In the genomic region with DNA sequence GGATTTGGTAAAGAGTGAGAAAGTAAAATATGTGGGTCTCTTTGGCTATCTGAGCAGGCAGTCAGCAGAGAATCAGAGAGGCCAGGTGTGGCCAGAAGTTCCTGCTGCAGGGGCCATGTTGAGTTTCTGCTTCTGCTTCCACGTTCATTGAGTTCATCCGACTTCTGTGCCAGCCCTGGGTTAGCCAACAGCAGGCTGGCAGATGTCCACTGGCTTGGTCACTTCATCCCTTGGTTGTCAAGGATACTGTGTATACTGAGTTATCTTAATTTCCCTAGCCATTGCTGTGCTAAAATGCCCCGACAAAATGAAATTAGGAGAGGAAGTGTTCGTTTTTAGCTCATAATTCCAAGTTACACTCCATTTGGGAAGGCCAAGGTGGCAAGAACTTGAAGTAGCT, we compare ENCODE assay signal across 20 mouse cellular contexts. TPM values are rescaled to one million over a fixed set of nuclear protein-coding genes. Genes with fewer than 3 reads are reported as not detected.
DNase-seq lines count a peak whose midpoint lies in the region; ATAC-seq and TF ChIP-seq lines count a peak whose summit lies in the region.
"Had no signal": no experiment of that assay in that cellular context is flagged by ENCODE, and none has a peak within 500 bp of the region (broad histone marks: within the 10 kb centered on the region; RNA-seq: fewer than 3 reads in every experiment).

No protein-coding gene starts in this region.

- no peaks in the 10 kb centered on the region for H3K9me3 ChIP-seq in heart, embryonic 12.5 days (replicated peaks)
- no peaks in the 10 kb centered on the region for H3K9me3 ChIP-seq in lung, postnatal 0 days (ENCODE audit: low read length)
- H3K9me3 ChIP-seq: forebrain, embryonic 10.5 days; intestine, embryonic 15.5 days; kidney, embryonic 15.5 days; limb, embryonic 13.5 days; liver, embryonic 15.5 days; midbrain, embryonic 13.5 days; neural tube, embryonic 13.5 days had no signal

- no peak overlapping the region for H3K27ac ChIP-seq in heart, embryonic 12.5 days (ENCODE audit: poor library complexity, severe bottlenecking)
- H3K27ac ChIP-seq in lung, postnatal 0 days (ENCODE audit: low read length): no peak overlapping the region
- H3K27ac ChIP-seq in kidney, adult 2 months (ENCODE audit: insufficient read depth, low read depth, low read length): no peak overlapping the region
- H3K27ac ChIP-seq: forebrain, embryonic 10.5 days; hindbrain, embryonic 14.5 days; intestine, embryonic 15.5 days; kidney, embryonic 15.5 days; limb, embryonic 13.5 days; liver, embryonic 15.5 days; midbrain, embryonic 13.5 days; neural tube, embryonic 13.5 days had no signal

- WGBS in heart, embryonic 12.5 days: 74% methylated on average over 4 of the region's 4 CpGs
- WGBS in lung, postnatal 0 days: 54% methylated on average over 4 of the region's 4 CpGs
- 78% methylated on average over 4 of the region's 4 CpGs for WGBS in kidney, adult 2 months

- no peak for TF ChIP-seq POLR2A in kidney, adult 2 months (IDR thresholded peaks at IDR 0.05; ENCODE audit: low read depth, low read length)

- no peak for ATAC-seq in heart, embryonic 12.5 days (ENCODE audit: insufficient number of reproducible peaks, low FRiP score)
- no peak for ATAC-seq in lung, postnatal 0 days
- ATAC-seq: intestine, embryonic 15.5 days; midbrain, embryonic 13.5 days; Patski had no signal

- H3K4me1 ChIP-seq in heart, embryonic 12.5 days (replicated peaks): no peaks in the 10 kb centered on the region
- H3K4me1 ChIP-seq in lung, postnatal 0 days (ENCODE audit: insufficient read depth, low read depth, low read length): no peaks in the 10 kb centered on the region
- 0 out of 2 replicates have a peak, but pooled peaks cover 3% of the 10 kb centered on the region for H3K4me1 ChIP-seq in kidney, adult 2 months (ENCODE audit: control insufficient read depth, insufficient read depth, low read length)
- H3K4me1 ChIP-seq: intestine, embryonic 15.5 days; limb, embryonic 13.5 days; liver, embryonic 15.5 days; midbrain, embryonic 13.5 days had no signal

- H3K4me3 ChIP-seq in heart, embryonic 12.5 days: no peak overlapping the region
- no peak overlapping the region for H3K4me3 ChIP-seq in lung, postnatal 0 days (ENCODE audit: low read depth, low read length)
- no peak overlapping the region for H3K4me3 ChIP-seq in kidney, adult 2 months (ENCODE audit: insufficient read depth, low read depth, low read length)
- H3K4me3 ChIP-seq: forebrain, embryonic 10.5 days; intestine, embryonic 15.5 days; kidney, embryonic 15.5 days; limb, embryonic 13.5 days; liver, embryonic 15.5 days; midbrain, embryonic 13.5 days; neural tube, embryonic 13.5 days had no signal

- H3K27me3 ChIP-seq in heart, embryonic 12.5 days (replicated peaks): no peaks in the 10 kb centered on the region
- H3K27me3 ChIP-seq in lung, postnatal 0 days (replicated peaks; ENCODE audit: insufficient read depth, low read length): no peaks in the 10 kb centered on the region
- no peaks in the 10 kb centered on the region for H3K27me3 ChIP-seq in kidney, adult 2 months (replicated peaks; ENCODE audit: control insufficient read depth, insufficient read depth, low read length)
- H3K27me3 ChIP-seq: intestine, embryonic 15.5 days; kidney, embryonic 15.5 days; limb, embryonic 13.5 days; liver, embryonic 15.5 days; midbrain, embryonic 13.5 days; neural tube, embryonic 13.5 days; Patski had no signal

- TF ChIP-seq CTCF in lung, postnatal 0 days (IDR thresholded peaks at IDR 0.05): no peak
- TF ChIP-seq CTCF in kidney, adult 2 months (conservative IDR thresholded peaks at IDR 0.05; ENCODE audit: insufficient read depth, insufficient read length, low read depth, low read length): no peak

- no peak for TF ChIP-seq EP300 in lung, postnatal 0 days (IDR thresholded peaks at IDR 0.05)

- peak; percentile 93 for DNase-seq in heart, adult 11 months
- peak; percentile 38 for DNase-seq in lung, postnatal 10 days
- no peak for DNase-seq in lung, postnatal 36 days
- DNase-seq in adrenal gland, postnatal 25 days: peak; percentile 37
- DNase-seq in heart, postnatal 4 days: peak; percentile 30
- no peak for DNase-seq in lung, postnatal 0 days (ENCODE audit: low spot score)
- DNase-seq in kidney, adult 2 months: no peak
- DNase-seq: cerebellum, postnatal 25 days; right cerebral cortex, postnatal 25 days; thymus, adult 2 months had no signal

- H3K36me3 ChIP-seq in heart, embryonic 12.5 days: no peaks in the 10 kb centered on the region
- no peaks in the 10 kb centered on the region for H3K36me3 ChIP-seq in lung, postnatal 0 days (ENCODE audit: insufficient read depth, low read length)
- no peaks in the 10 kb centered on the region for H3K36me3 ChIP-seq in kidney, adult 2 months (ENCODE audit: control insufficient read depth, insufficient read depth, low read length)
- H3K36me3 ChIP-seq: forebrain, embryonic 10.5 days; intestine, embryonic 15.5 days; kidney, embryonic 15.5 days; limb, embryonic 13.5 days; liver, embryonic 15.5 days; midbrain, embryonic 13.5 days; neural tube, embryonic 13.5 days had no signal

- H3K9ac ChIP-seq in heart, embryonic 12.5 days: no peak overlapping the region
- no peak overlapping the region for H3K9ac ChIP-seq in lung, postnatal 0 days (replicated peaks; ENCODE audit: low read depth)
- H3K9ac ChIP-seq: hindbrain, embryonic 14.5 days; intestine, embryonic 15.5 days; kidney, embryonic 15.5 days; limb, embryonic 13.5 days; liver, embryonic 15.5 days; midbrain, embryonic 13.5 days; neural tube, embryonic 13.5 days had no signal

- H3K4me2 ChIP-seq in heart, embryonic 12.5 days: no peak overlapping the region
- H3K4me2 ChIP-seq in lung, postnatal 0 days (replicated peaks; ENCODE audit: low read depth, low read length): no peak overlapping the region
- H3K4me2 ChIP-seq: hindbrain, embryonic 14.5 days; intestine, embryonic 15.5 days; kidney, embryonic 15.5 days; limb, embryonic 13.5 days; liver, embryonic 15.5 days; midbrain, embryonic 13.5 days; neural tube, embryonic 13.5 days had no signal

RNA-seq across cellular contexts. Expression of a gene that starts 21.1 kb away (rescaled TPM):
- 45.7 and 49.5 TPM in 2 replicates for polyA plus RNA-seq in heart, embryonic 12.5 days (2016; fragmentation: Nextera tagmentation; extraction: Ambion mirVana)
- total RNA-seq in adrenal gland, postnatal 25 days (2021): 75.2 and 75.4 TPM in 2 replicates
- total RNA-seq in heart, postnatal 4 days (2021): 10 to 100 TPM; 43.2 to 46.6 TPM
- 37.5 and 38.9 TPM in 2 replicates for polyA plus RNA-seq in lung, postnatal 0 days (2015; fragmentation: Nextera tagmentation; extraction: Ambion mirVana)
- polyA plus RNA-seq in kidney, adult 2 months (2012; rRNA removed): 40.3 and 47.0 TPM in 2 replicates

Comparison
In these comparisons a context has a peak if more than half of its experiments do, and no peak if none do; other contexts are left out.
1. DNase-seq: peak in heart, adult 11 months (single experiment), lung, postnatal 10 days (single experiment), adrenal gland, postnatal 25 days (single experiment) and heart, postnatal 4 days (single experiment); none in lung, postnatal 36 days (single experiment), lung, postnatal 0 days (single experiment) and kidney, adult 2 months (single experiment).